Mouse (Mus musculus): ENCODE results near the gene Thap8. TPM values are rescaled to one million over a fixed set of nuclear protein-coding genes. Genes with fewer than 3 reads are reported as not detected.
"Not testable (repeated sequence)": the region's sequence is repeated elsewhere in the genome, so short reads cannot be mapped to it uniquely, and the experiment has no call there.

Gene Thap8
- polyA plus RNA-seq (2016; fragmentation: Nextera tagmentation; extraction: Ambion mirVana) = 0.51 and 0.68 TPM in 2 replicates

GRCm38 (mm10) chr7:30279951-30280669, at the start of gene Thap8, which contains the start of gene Wdr62:
TSS of gene Thap8 (plus strand) at chr7:30280094.
TSS of gene Wdr62 (minus strand) at chr7:30280419.
- Histone ChIP-seq H3K4me3 (replicated peaks) (peak within 1 kb of the TSS; percentile 68), H3K27ac (peak within 1 kb of the TSS; percentile 96), H3K4me1 (peaks cover 15% of the 10 kb centered on the region), H3K4me2 (peak within 1 kb of the TSS; percentile 69), H3K9me3 (no peaks in the 10 kb centered on the region), H3K9ac (peak within 1 kb of the TSS; percentile 61), H3K36me3 (replicated peaks) (no peaks in the 10 kb centered on the region), H3K27me3 (no peaks in the 10 kb centered on the region)
- under 1% methylated on average over 49 of the region's 49 CpGs for whole genome bisulfite sequencing
- peak; percentile 96 for ATAC-seq (ENCODE audit: low FRiP score)

DNA sequence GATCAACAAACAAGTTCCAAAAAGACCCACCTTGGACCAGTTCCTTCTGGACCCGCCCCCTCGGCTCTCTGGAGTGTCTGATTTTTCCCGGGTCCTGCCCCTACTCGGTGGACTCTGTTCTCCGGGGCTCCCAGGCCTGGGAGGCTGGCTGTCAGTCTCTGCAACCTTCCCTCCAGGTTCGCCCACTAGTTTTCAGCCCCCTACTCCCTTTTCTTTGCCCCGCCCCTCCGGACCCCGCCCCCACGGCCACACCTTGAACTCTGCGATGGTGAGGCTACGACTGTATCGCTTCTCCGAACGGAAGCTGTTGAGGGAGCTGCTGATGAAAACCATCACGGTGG, 48.6 kb upstream of the Thap8 start:
- Histone ChIP-seq H3K27ac (peak overlapping the region; percentile 96), H3K36me3 (replicated peaks) (peaks cover 48% of the 10 kb centered on the region), H3K27me3 (no peaks in the 10 kb centered on the region), H3K9ac (peak overlapping the region; percentile 73), H3K4me3 (replicated peaks) (peak overlapping the region; percentile 74), H3K9me3 (no peaks in the 10 kb centered on the region), H3K4me1 (peaks cover 20% of the 10 kb centered on the region), H3K4me2 (peak overlapping the region; percentile 83)
- WGBS = under 1% methylated on average over 16 of the region's 16 CpGs
- no peak; the same call in none of the 2 replicates for ATAC-seq (ENCODE audit: low FRiP score)

DNA sequence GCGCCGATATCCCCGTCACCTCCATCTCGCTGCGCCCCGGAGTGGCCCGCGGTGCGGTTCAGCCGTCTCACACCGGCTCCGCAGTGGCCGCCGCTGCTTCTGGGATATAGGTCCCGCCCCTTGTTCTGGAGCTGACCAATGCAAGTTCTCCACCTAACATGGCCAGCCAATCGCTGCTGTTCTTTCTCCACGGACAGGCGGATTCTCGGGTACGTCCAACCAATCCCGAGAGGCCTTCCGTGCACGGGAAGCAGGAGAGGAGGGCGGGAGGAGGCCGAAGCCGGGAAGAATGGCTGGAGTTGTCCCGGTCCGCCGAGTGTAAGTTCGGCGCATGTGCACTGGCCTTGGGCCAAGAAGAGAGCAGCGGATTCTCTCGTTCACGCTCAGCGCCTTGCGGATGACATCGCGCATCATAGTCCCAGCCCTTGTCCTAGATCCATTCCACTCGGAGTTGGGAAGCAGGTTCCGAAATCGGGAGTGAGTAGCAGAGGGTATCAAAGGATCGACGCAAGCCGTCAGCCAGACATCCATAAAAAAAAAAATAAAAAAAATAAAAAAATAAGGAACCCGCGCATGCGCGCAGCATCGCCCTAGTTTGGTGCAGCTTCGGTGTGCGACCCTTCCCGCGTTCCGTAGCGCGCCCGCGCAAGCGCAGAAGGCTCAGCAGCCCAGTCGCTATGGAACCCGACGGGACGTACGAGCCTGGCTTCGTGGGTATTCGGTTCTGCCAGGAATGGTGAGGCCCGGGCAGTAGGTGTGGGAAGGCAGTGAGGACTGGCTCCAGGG, 48.0 kb upstream of the Thap8 start, which contains the start of the genes Polr2i and Tbcb:
Gene Polr2i, plus strand, starts transcription at position 280 of the 786 bp plus-strand sequence.
Gene Tbcb, minus strand, starts transcription at position 604 of the 786 bp plus-strand sequence.
- H3K27ac ChIP-seq = peak within 1 kb of the TSS; percentile 96
- H3K4me2 ChIP-seq = peak within 1 kb of the TSS; percentile 83
- peak within 1 kb of the TSS; percentile 75 for H3K9ac ChIP-seq
- peak; percentile 96 for ATAC-seq (ENCODE audit: low FRiP score)
- no peaks in the 10 kb centered on the region for H3K9me3 ChIP-seq
- H3K4me1 ChIP-seq = peaks cover 20% of the 10 kb centered on the region
- WGBS = 0% methylated on average over 67 of the region's 67 CpGs
- H3K4me3 ChIP-seq (replicated peaks) = peak within 1 kb of the TSS; percentile 74
- no peaks in the 10 kb centered on the region for H3K27me3 ChIP-seq
- H3K36me3 ChIP-seq (replicated peaks) = peaks cover 43% of the 10 kb centered on the region

- H3K4me3 ChIP-seq (replicated peaks) = peak overlapping the region; percentile 74
- H3K9ac ChIP-seq = peak overlapping the region; percentile 75
- H3K36me3 ChIP-seq (replicated peaks) = peaks cover 34% of the 10 kb centered on the region
- H3K4me1 ChIP-seq = peaks cover 20% of the 10 kb centered on the region
- H3K27me3 ChIP-seq = no peaks in the 10 kb centered on the region
- H3K9me3 ChIP-seq = no peaks in the 10 kb centered on the region
- 4% methylated on average over 24 of the region's 24 CpGs for WGBS
- ATAC-seq (ENCODE audit: low FRiP score) = no peak
- peak overlapping the region; percentile 67 for H3K4me2 ChIP-seq
- H3K27ac ChIP-seq = peak overlapping the region; percentile 96
These were observed 47.2 kb upstream of the Thap8 start for GRCm38 (mm10) chr7:30232631-30233148.

DNA sequence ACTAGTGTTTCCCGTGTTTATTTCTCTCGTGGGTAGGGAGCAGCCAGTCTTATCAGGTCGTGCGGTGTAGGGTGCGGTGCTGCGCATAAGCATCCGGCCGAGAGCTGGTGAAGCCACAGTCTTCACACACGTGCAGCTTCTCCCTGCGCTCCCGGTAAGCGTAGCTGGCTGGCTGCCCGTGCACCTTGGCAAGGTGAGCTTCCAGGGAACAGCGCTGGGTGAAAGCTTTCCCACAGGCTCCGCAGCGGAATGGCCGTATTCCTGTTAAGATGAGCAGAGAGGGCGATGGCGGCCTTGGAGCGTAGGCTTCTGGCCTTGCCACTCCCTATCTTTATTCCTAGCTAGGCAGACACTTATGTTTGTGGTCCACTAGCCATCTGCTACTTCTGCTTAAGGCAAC, 46.5 kb upstream of the Thap8 start:
- peak overlapping the region; percentile 67 for H3K4me2 ChIP-seq
- H3K27me3 ChIP-seq = no peaks in the 10 kb centered on the region
- ATAC-seq (ENCODE audit: low FRiP score) = no peak
- H3K36me3 ChIP-seq (replicated peaks) = peaks cover 27% of the 10 kb centered on the region
- H3K9ac ChIP-seq = 0 out of 2 replicates have a peak overlapping the region, but pooled peaks have one; percentile 17
- peak overlapping the region; percentile 74 for H3K4me3 ChIP-seq (replicated peaks)
- WGBS = 91% methylated on average over 20 of the region's 20 CpGs
- H3K4me1 ChIP-seq = peaks cover 20% of the 10 kb centered on the region
- no peaks in the 10 kb centered on the region for H3K9me3 ChIP-seq
- H3K27ac ChIP-seq = no peak overlapping the region

GRCm38 (mm10) chr7:30234276-30234858, 45.5 kb upstream of the Thap8 start:
- no peak for ATAC-seq (ENCODE audit: low FRiP score)
- Histone ChIP-seq H3K9ac (no peak overlapping the region), H3K4me2 (no peak overlapping the region), H3K4me1 (peaks cover 20% of the 10 kb centered on the region), H3K27me3 (no peaks in the 10 kb centered on the region), H3K36me3 (replicated peaks) (peaks cover 27% of the 10 kb centered on the region), H3K4me3 (replicated peaks) (no peak overlapping the region), H3K27ac (no peak overlapping the region), H3K9me3 (no peaks in the 10 kb centered on the region)
- 93% methylated on average over 15 of the region's 15 CpGs for WGBS

- no peak overlapping the region for H3K4me2 ChIP-seq
- H3K36me3 ChIP-seq (replicated peaks) = peaks cover 27% of the 10 kb centered on the region
- H3K9ac ChIP-seq = no peak overlapping the region
- H3K27ac ChIP-seq = no peak overlapping the region
- H3K4me3 ChIP-seq (replicated peaks) = no peak overlapping the region
- H3K27me3 ChIP-seq = no peaks in the 10 kb centered on the region
- ATAC-seq (ENCODE audit: low FRiP score) = no peak
- H3K9me3 ChIP-seq = no peaks in the 10 kb centered on the region
- 95% methylated on average over 8 of the region's 8 CpGs for WGBS
- H3K4me1 ChIP-seq = peaks cover 20% of the 10 kb centered on the region
These were observed 44.8 kb upstream of the Thap8 start for GRCm38 (mm10) chr7:30235091-30235490.

- Histone ChIP-seq H3K27me3 (no peaks in the 10 kb centered on the region), H3K27ac (no peak within 1 kb of the TSS), H3K4me3 (replicated peaks) (no peak within 1 kb of the TSS), H3K9ac (no peak within 1 kb of the TSS), H3K4me2 (no peak within 1 kb of the TSS), H3K36me3 (replicated peaks) (peaks cover 32% of the 10 kb centered on the region), H3K4me1 (peaks cover 18% of the 10 kb centered on the region), H3K9me3 (no peaks in the 10 kb centered on the region)
- ATAC-seq (ENCODE audit: low FRiP score) = no peak
- WGBS = 89% methylated on average over 4 of the region's 4 CpGs
These were observed 44.3 kb upstream of the Thap8 start, which contains the start of gene Ovol3 for GRCm38 (mm10) chr7:30235625-30236024. TSS of gene Ovol3 (minus strand) at chr7:30235725.

DNA sequence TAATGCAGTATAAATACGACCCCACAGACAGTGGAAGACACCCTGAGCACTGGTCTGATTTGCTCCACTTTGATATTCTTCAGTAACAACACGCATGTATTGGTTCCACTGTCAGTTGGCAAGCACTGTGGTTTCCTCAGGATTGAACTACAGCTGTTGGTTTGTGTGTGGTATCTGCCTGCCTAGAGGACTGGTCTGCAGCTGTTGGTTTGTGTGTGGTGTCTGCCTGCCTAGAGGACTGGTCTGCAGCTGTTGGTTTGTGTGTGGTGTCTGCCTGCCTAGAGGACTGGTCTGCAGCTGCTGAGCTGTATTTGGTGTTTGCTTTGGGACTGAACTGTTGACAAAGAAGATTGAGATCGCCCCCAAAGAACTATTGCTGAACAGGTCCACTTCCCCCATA, 42.5 kb upstream of the Thap8 start:
- H3K4me1 ChIP-seq = peaks cover 11% of the 10 kb centered on the region
- not testable (repeated sequence) for H3K4me2 ChIP-seq; H3K9me3 ChIP-seq; H3K9ac ChIP-seq; H3K27ac ChIP-seq; H3K27me3 ChIP-seq; ATAC-seq (ENCODE audit: low FRiP score); H3K4me3 ChIP-seq (replicated peaks)
- WGBS = 91% methylated on average over 3 of the region's 3 CpGs
- H3K36me3 ChIP-seq (replicated peaks) = peaks cover 49% of the 10 kb centered on the region

- Histone ChIP-seq H3K4me1 (no peaks in the 10 kb centered on the region), H3K27ac (peak overlapping the region; percentile 13; the same call in 1 of the 2 replicates), H3K27me3 (no peaks in the 10 kb centered on the region), H3K4me3 (replicated peaks) (no peak overlapping the region), H3K36me3 (replicated peaks) (peaks cover 59% of the 10 kb centered on the region), H3K9me3 (no peaks in the 10 kb centered on the region), H3K4me2 (no peak overlapping the region), H3K9ac (no peak overlapping the region)
- 89% methylated on average over 12 of the region's 12 CpGs for whole genome bisulfite sequencing
- no peak for ATAC-seq (ENCODE audit: low FRiP score)
These were observed 27.6 kb upstream of the Thap8 start for GRCm38 (mm10) chr7:30251956-30252954.

DNA sequence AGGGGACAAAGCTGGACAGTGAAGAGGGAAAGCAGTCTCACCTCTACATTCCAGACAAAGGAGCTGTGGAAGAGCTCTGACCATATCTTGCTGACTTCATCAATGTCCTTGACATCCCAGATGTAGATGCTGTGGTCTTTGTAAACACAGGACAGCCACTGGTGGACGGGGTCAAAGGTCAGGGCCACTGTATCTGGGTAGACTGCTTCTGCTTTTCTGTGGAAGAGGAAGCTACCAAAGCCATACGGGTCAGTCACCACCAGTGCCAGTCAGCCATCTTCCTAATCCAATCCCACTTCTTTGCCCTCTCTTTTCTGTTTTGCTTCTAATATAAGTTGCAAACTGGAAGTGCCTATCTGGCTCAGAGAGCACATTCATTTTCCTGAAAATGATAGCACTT, 14.9 kb upstream of the Thap8 start:
- no peak overlapping the region for H3K9ac ChIP-seq
- no peak for ATAC-seq (ENCODE audit: low FRiP score)
- peaks cover 57% of the 10 kb centered on the region for H3K36me3 ChIP-seq (replicated peaks)
- H3K4me2 ChIP-seq = no peak overlapping the region
- no peaks in the 10 kb centered on the region for H3K9me3 ChIP-seq
- H3K27ac ChIP-seq = no peak overlapping the region
- H3K27me3 ChIP-seq = no peaks in the 10 kb centered on the region
- 90% methylated on average over 2 of the region's 2 CpGs for WGBS
- H3K4me1 ChIP-seq = no peaks in the 10 kb centered on the region
- no peak overlapping the region for H3K4me3 ChIP-seq (replicated peaks)
